Mouse (Mus musculus): Measurements from ENCODE around the gene Ifrd2. TPM values are rescaled to one million over a fixed set of nuclear protein-coding genes. Genes with fewer than 3 reads are reported as not detected.

The Ifrd2 gene
- polyA plus RNA-seq (2016; fragmentation: Nextera tagmentation; extraction: Ambion mirVana), result 59.7 and 72.1 TPM in 2 replicates

- H3K36me3 ChIP-seq (replicated peaks), result peaks cover 54% of the 10 kb centered on the region
- peaks cover 28% of the 10 kb centered on the region for H3K4me1 ChIP-seq
- no peaks in the 10 kb centered on the region for H3K9me3 ChIP-seq
- DNase-seq (ENCODE audit: low spot score), result peak; percentile 95
- H3K4me3 ChIP-seq, result peak within 1 kb of the TSS; percentile 80
- 14% methylated on average over 46 of the region's 46 CpGs for WGBS
- H3K27me3 ChIP-seq (replicated peaks; ENCODE audit: low read depth, poor library complexity, severe bottlenecking), result no peaks in the 10 kb centered on the region
- H3K27ac ChIP-seq (replicated peaks), result peak within 1 kb of the TSS; percentile 84
These were observed at the start of gene Ifrd2 for GRCm38 (mm10) chr9:107586974-107587832. Gene Ifrd2, plus strand, starts transcription at chr9:107587642.

- no peak for DNase-seq (ENCODE audit: low spot score)
- no peaks in the 10 kb centered on the region for H3K9me3 ChIP-seq
- H3K4me3 ChIP-seq, result no peak overlapping the region
- no peak overlapping the region for H3K27ac ChIP-seq (replicated peaks)
- no peaks in the 10 kb centered on the region for H3K27me3 ChIP-seq (replicated peaks; ENCODE audit: low read depth, poor library complexity, severe bottlenecking)
- H3K36me3 ChIP-seq (replicated peaks), result peaks cover 40% of the 10 kb centered on the region
- peaks cover 68% of the 10 kb centered on the region for H3K4me1 ChIP-seq
- WGBS, result 92% methylated on average over 7 of the region's 7 CpGs
These were observed 49.2 kb upstream of the Ifrd2 start for GRCm38 (mm10) chr9:107538231-107538630.

GRCm38 (mm10) chr9:107538711-107539110 is 48.7 kb upstream of the Ifrd2 start:
- H3K27ac ChIP-seq (replicated peaks), result no peak overlapping the region
- WGBS, result 91% methylated on average over 3 of the region's 3 CpGs
- no peaks in the 10 kb centered on the region for H3K27me3 ChIP-seq (replicated peaks; ENCODE audit: low read depth, poor library complexity, severe bottlenecking)
- peaks cover 67% of the 10 kb centered on the region for H3K4me1 ChIP-seq
- no peaks in the 10 kb centered on the region for H3K9me3 ChIP-seq
- H3K4me3 ChIP-seq, result no peak overlapping the region
- no peak for DNase-seq (ENCODE audit: low spot score)
- H3K36me3 ChIP-seq (replicated peaks), result peaks cover 45% of the 10 kb centered on the region

GRCm38 (mm10) chr9:107539940-107540339 is 47.5 kb upstream of the Ifrd2 start:
- no peak overlapping the region; the same call in 1 of the 2 replicates for H3K4me3 ChIP-seq

GRCm38 (mm10) chr9:107540420-107540819 is 47.0 kb upstream of the Ifrd2 start:
- peak overlapping the region; percentile 66; the same call in 1 of the 2 replicates for H3K4me3 ChIP-seq

More at GRCm38 (mm10) chr9:107539940-107540339, 47.5 kb upstream of the Ifrd2 start:
- WGBS, result 93% methylated on average over 8 of the region's 8 CpGs
- H3K27ac ChIP-seq (replicated peaks), result no peak overlapping the region
- H3K4me1 ChIP-seq, result peaks cover 59% of the 10 kb centered on the region
- DNase-seq (ENCODE audit: low spot score), result no peak
- H3K27me3 ChIP-seq (replicated peaks; ENCODE audit: low read depth, poor library complexity, severe bottlenecking), result no peaks in the 10 kb centered on the region
- no peaks in the 10 kb centered on the region for H3K9me3 ChIP-seq
- H3K36me3 ChIP-seq (replicated peaks), result peaks cover 58% of the 10 kb centered on the region

GRCm38 (mm10) chr9:107541005-107541404 is 46.4 kb upstream of the Ifrd2 start:
- WGBS, result 42% methylated on average over 10 of the region's 10 CpGs
- H3K4me1 ChIP-seq, result peaks cover 57% of the 10 kb centered on the region

More at GRCm38 (mm10) chr9:107540420-107540819, 47.0 kb upstream of the Ifrd2 start:
- H3K4me1 ChIP-seq, result peaks cover 58% of the 10 kb centered on the region
- WGBS, result 80% methylated on average over 4 of the region's 4 CpGs
- no peak for DNase-seq (ENCODE audit: low spot score)
- peaks cover 62% of the 10 kb centered on the region for H3K36me3 ChIP-seq (replicated peaks)
- H3K27me3 ChIP-seq (replicated peaks; ENCODE audit: low read depth, poor library complexity, severe bottlenecking), result no peaks in the 10 kb centered on the region
- H3K9me3 ChIP-seq, result no peaks in the 10 kb centered on the region
- H3K27ac ChIP-seq (replicated peaks), result no peak overlapping the region

GRCm38 (mm10) chr9:107541474-107542351 is 45.7 kb upstream of the Ifrd2 start, which contains the start of the genes Cyb561d2 and Nprl2:
Gene Cyb561d2, minus strand, starts transcription at chr9:107542193.
Gene Nprl2, plus strand, starts transcription at chr9:107542226.
- under 1% methylated on average over 46 of the region's 46 CpGs for WGBS
- peak within 1 kb of the TSS; percentile 75 for H3K27ac ChIP-seq (replicated peaks)
- H3K4me3 ChIP-seq, result peak within 1 kb of the TSS; percentile 66
- peak; percentile 96 for DNase-seq (ENCODE audit: low spot score)
- no peaks in the 10 kb centered on the region for H3K27me3 ChIP-seq (replicated peaks; ENCODE audit: low read depth, poor library complexity, severe bottlenecking)
- H3K4me1 ChIP-seq, result peaks cover 57% of the 10 kb centered on the region
- peaks cover 59% of the 10 kb centered on the region for H3K36me3 ChIP-seq (replicated peaks)
- H3K9me3 ChIP-seq, result no peaks in the 10 kb centered on the region

More at GRCm38 (mm10) chr9:107541005-107541404, 46.4 kb upstream of the Ifrd2 start:
- Histone ChIP-seq H3K36me3 (replicated peaks) (peaks cover 62% of the 10 kb centered on the region), H3K4me3 (peak overlapping the region; percentile 66), H3K9me3 (no peaks in the 10 kb centered on the region), H3K27me3 (replicated peaks; ENCODE audit: low read depth, poor library complexity, severe bottlenecking) (no peaks in the 10 kb centered on the region), H3K27ac (replicated peaks) (no peak overlapping the region)
- no peak for DNase-seq (ENCODE audit: low spot score)

GRCm38 (mm10) chr9:107542352-107542686 is 45.1 kb upstream of the Ifrd2 start:
- Histone ChIP-seq H3K27ac (replicated peaks) (peak overlapping the region; percentile 75), H3K9me3 (no peaks in the 10 kb centered on the region), H3K36me3 (replicated peaks) (peaks cover 53% of the 10 kb centered on the region), H3K4me3 (peak overlapping the region; percentile 66), H3K4me1 (peaks cover 57% of the 10 kb centered on the region), H3K27me3 (replicated peaks; ENCODE audit: low read depth, poor library complexity, severe bottlenecking) (peaks cover 1% of the 10 kb centered on the region; the same call in 1 of the 2 replicates)
- DNase-seq (ENCODE audit: low spot score), result no peak
- WGBS, result under 1% methylated on average over 11 of the region's 11 CpGs

- Histone ChIP-seq H3K27me3 (replicated peaks; ENCODE audit: low read depth, poor library complexity, severe bottlenecking) (peaks cover 5% of the 10 kb centered on the region; the same call in 1 of the 2 replicates), H3K9me3 (no peaks in the 10 kb centered on the region), H3K36me3 (replicated peaks) (peaks cover 49% of the 10 kb centered on the region), H3K4me3 (peak overlapping the region; percentile 66), H3K4me1 (peaks cover 59% of the 10 kb centered on the region), H3K27ac (replicated peaks) (peak overlapping the region; percentile 75; the same call in 1 of the 2 replicates)
- DNase-seq (ENCODE audit: low spot score), result no peak
- WGBS, result 48% methylated on average over 8 of the region's 8 CpGs
These were observed 44.7 kb upstream of the Ifrd2 start for GRCm38 (mm10) chr9:107542721-107543120.

GRCm38 (mm10) chr9:107543299-107543698 is 44.1 kb upstream of the Ifrd2 start:
- no peaks in the 10 kb centered on the region for H3K9me3 ChIP-seq
- peaks cover 60% of the 10 kb centered on the region for H3K4me1 ChIP-seq
- peak overlapping the region; percentile 66 for H3K4me3 ChIP-seq
- no peak for DNase-seq (ENCODE audit: low spot score)
- WGBS, result 84% methylated on average over 11 of the region's 11 CpGs
- no peak overlapping the region for H3K27ac ChIP-seq (replicated peaks)
- peaks cover 43% of the 10 kb centered on the region for H3K36me3 ChIP-seq (replicated peaks)
- H3K27me3 ChIP-seq (replicated peaks; ENCODE audit: low read depth, poor library complexity, severe bottlenecking), result peaks cover 11% of the 10 kb centered on the region; the same call in 1 of the 2 replicates

- WGBS, result 95% methylated on average over 17 of the region's 17 CpGs
- Histone ChIP-seq H3K9me3 (no peaks in the 10 kb centered on the region), H3K36me3 (replicated peaks) (peaks cover 34% of the 10 kb centered on the region), H3K4me3 (no peak overlapping the region), H3K4me1 (peaks cover 60% of the 10 kb centered on the region), H3K27ac (replicated peaks) (no peak overlapping the region), H3K27me3 (replicated peaks; ENCODE audit: low read depth, poor library complexity, severe bottlenecking) (peaks cover 20% of the 10 kb centered on the region)
- no peak for DNase-seq (ENCODE audit: low spot score)
These were observed 43.2 kb upstream of the Ifrd2 start for GRCm38 (mm10) chr9:107544196-107544700.

- H3K36me3 ChIP-seq (replicated peaks), result peaks cover 29% of the 10 kb centered on the region
- H3K9me3 ChIP-seq, result no peaks in the 10 kb centered on the region
- peaks cover 62% of the 10 kb centered on the region for H3K4me1 ChIP-seq
- no peak overlapping the region for H3K27ac ChIP-seq (replicated peaks)
- peaks cover 25% of the 10 kb centered on the region for H3K27me3 ChIP-seq (replicated peaks; ENCODE audit: low read depth, poor library complexity, severe bottlenecking)
- H3K4me3 ChIP-seq, result 0 out of 2 replicates have a peak overlapping the region, but pooled peaks have one; percentile 6
- WGBS, result 93% methylated on average over 12 of the region's 12 CpGs
- no peak for DNase-seq (ENCODE audit: low spot score)
These were observed 42.7 kb upstream of the Ifrd2 start for GRCm38 (mm10) chr9:107544729-107545128.
